Mouse (Mus musculus): Measurements from ENCODE around the gene Col27a1.

The Col27a1 gene

GRCm38 (mm10) chr4:63213907-63214621 is at the start of gene Col27a1:
Col27a1 (plus strand) TSS chr4:63214004.
- DNase-seq: no peak

GRCm38 (mm10) chr4:63165636-63166035 is 48.2 kb upstream of the Col27a1 start:
- no peak for DNase-seq

- no peak for DNase-seq
Measured at GRCm38 (mm10) chr4:63166323-63166722, 47.5 kb upstream of the Col27a1 start.

- no peak for DNase-seq
Measured at GRCm38 (mm10) chr4:63170061-63170460, 43.7 kb upstream of the Col27a1 start.

GRCm38 (mm10) chr4:63171122-63171521 is 42.7 kb upstream of the Col27a1 start:
- DNase-seq: no peak

GRCm38 (mm10) chr4:63171969-63172685 is 41.7 kb upstream of the Col27a1 start, which contains the start of gene Kif12:
Kif12 (minus strand) TSS chr4:63172131.
- DNase-seq: no peak

GRCm38 (mm10) chr4:63181556-63181955 is 32.2 kb upstream of the Col27a1 start:
- peak; percentile 43 for DNase-seq

GRCm38 (mm10) chr4:63186281-63186870 is 27.4 kb upstream of the Col27a1 start:
- DNase-seq: no peak

GRCm38 (mm10) chr4:63191641-63192040 is 22.2 kb upstream of the Col27a1 start:
- no peak for DNase-seq

- no peak for DNase-seq
Measured at GRCm38 (mm10) chr4:63194366-63194765, 19.4 kb upstream of the Col27a1 start.

GRCm38 (mm10) chr4:63199366-63199765 is 14.4 kb upstream of the Col27a1 start:
- DNase-seq: no peak

GRCm38 (mm10) chr4:63203874-63204273 is 9.9 kb upstream of the Col27a1 start:
- no peak for DNase-seq

- no peak for DNase-seq
Measured at GRCm38 (mm10) chr4:63205583-63205982, 8.2 kb upstream of the Col27a1 start.

- DNase-seq: peak; percentile 71
Measured at GRCm38 (mm10) chr4:63215185-63215992, 1.6 kb downstream of the Col27a1 start.

- DNase-seq: peak; percentile 54
Measured at GRCm38 (mm10) chr4:63215993-63216531, 2.3 kb downstream of the Col27a1 start.

GRCm38 (mm10) chr4:63216566-63216965 is 2.8 kb downstream of the Col27a1 start:
- DNase-seq: peak; percentile 35

- no peak for DNase-seq
Measured at GRCm38 (mm10) chr4:63217513-63217912, 3.7 kb downstream of the Col27a1 start.

GRCm38 (mm10) chr4:63219059-63219458 is 5.3 kb downstream of the Col27a1 start:
- DNase-seq: no peak

- no peak for DNase-seq
Measured at GRCm38 (mm10) chr4:63219635-63220034, 5.8 kb downstream of the Col27a1 start.

- DNase-seq: no peak
Measured at GRCm38 (mm10) chr4:63221096-63221958, 7.5 kb downstream of the Col27a1 start.

- no peak for DNase-seq
Measured at GRCm38 (mm10) chr4:63222246-63222645, 8.4 kb downstream of the Col27a1 start.

- DNase-seq: no peak
Measured at GRCm38 (mm10) chr4:63225373-63225772, 11.6 kb downstream of the Col27a1 start.

Measured in cerebellum, adult 9-11 months (tissue).